Mouse (Mus musculus): ENCODE measurements around the gene Tef.

The Tef gene

GRCm38 (mm10) chr15:81831136-81831825, 29.1 kb downstream of the Tef start:
- DNase-seq: peak; percentile 83 to 87

- no peak for DNase-seq
Observed at GRCm38 (mm10) chr15:81832219-81832618, 30.0 kb downstream of the Tef start.

GRCm38 (mm10) chr15:81833481-81833880, 31.3 kb downstream of the Tef start:
- DNase-seq: no peak

- no peak for DNase-seq
Observed at GRCm38 (mm10) chr15:81834171-81834841, 32.1 kb downstream of the Tef start.

- no peak for DNase-seq
Observed at GRCm38 (mm10) chr15:81835007-81835880, 33.0 kb downstream of the Tef start.

- peak in 1 of 2 experiments; percentile 39 for DNase-seq
Observed at GRCm38 (mm10) chr15:81836124-81836821, 34.1 kb downstream of the Tef start.

- no peak for DNase-seq
Observed at GRCm38 (mm10) chr15:81836966-81837920, 35.0 kb downstream of the Tef start.

GRCm38 (mm10) chr15:81838554-81839235, 36.5 kb downstream of the Tef start:
- DNase-seq: no peak

GRCm38 (mm10) chr15:81839634-81840033, 37.4 kb downstream of the Tef start:
- DNase-seq: peak in 1 of 2 experiments; percentile 24

GRCm38 (mm10) chr15:81840306-81840705, 38.1 kb downstream of the Tef start:
- no peak for DNase-seq

- DNase-seq: no peak
Observed at GRCm38 (mm10) chr15:81842275-81842674, 40.1 kb downstream of the Tef start.

GRCm38 (mm10) chr15:81845033-81845625, 42.9 kb downstream of the Tef start:
- no peak for DNase-seq

GRCm38 (mm10) chr15:81845724-81846123, 43.5 kb downstream of the Tef start:
- no peak for DNase-seq

GRCm38 (mm10) chr15:81846755-81847154, 44.5 kb downstream of the Tef start:
- no peak for DNase-seq

- no peak for DNase-seq
Observed at GRCm38 (mm10) chr15:81847161-81847560, 44.9 kb downstream of the Tef start.

- DNase-seq: no peak
Observed at GRCm38 (mm10) chr15:81847861-81848260, 45.6 kb downstream of the Tef start.

GRCm38 (mm10) chr15:81848301-81848700, 46.1 kb downstream of the Tef start:
- DNase-seq: peak in 1 of 2 experiments; percentile 60

- DNase-seq: peak in 1 of 2 experiments; percentile 23
Observed at GRCm38 (mm10) chr15:81849104-81849503, 46.9 kb downstream of the Tef start.

GRCm38 (mm10) chr15:81850718-81851117, 48.5 kb downstream of the Tef start:
- peak; percentile 63 to 72 for DNase-seq

- DNase-seq: peak in 1 of 2 experiments; percentile 56
Observed at GRCm38 (mm10) chr15:81851375-81851774, 49.2 kb downstream of the Tef start.

Data from thymus, adult 18-20 months (tissue).